Mouse (Mus musculus): ENCODE data around the gene Adm.

Adm gene

DNA sequence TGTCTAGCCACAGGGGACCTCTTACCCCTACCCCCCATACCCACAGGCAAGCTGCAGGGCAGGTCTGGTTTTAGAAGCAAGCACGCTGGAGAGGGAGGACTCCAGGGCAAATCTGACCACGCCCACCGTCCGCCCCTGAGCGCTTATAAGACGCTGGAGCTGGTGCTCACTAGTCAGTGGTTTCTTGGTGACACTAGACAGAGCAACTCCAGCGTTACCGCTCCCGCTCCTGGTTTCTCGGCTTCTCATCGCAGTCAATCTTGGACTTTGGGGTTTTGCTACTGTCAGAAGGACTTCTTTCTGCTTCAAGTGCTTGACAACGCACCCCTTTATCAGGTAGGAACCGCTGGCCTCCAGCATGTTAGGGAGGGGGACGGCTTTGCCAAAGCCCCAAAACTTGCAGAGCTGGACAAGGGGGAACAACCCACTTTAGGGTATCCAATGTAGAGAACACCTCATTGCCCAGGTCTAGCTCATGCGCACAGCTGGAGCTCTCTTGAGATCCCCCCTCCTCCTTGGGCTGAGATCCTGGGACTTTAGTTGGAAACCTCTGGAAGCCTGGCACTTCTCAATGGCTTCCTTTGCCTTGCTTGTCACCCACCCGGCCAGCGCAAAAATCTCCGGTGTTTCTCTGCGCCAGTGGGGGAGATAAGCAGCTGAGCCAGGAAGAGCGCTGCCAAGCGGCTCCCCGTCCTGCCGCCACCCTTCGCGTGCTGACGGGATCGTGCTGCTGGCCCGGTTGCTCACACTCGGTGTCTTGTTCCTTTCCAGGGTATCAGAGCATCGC is at the start of gene Adm:
Adm (plus strand) TSS at position 176 of the 787 bp plus-strand sequence.
- no peak for DNase-seq (ENCODE audit: low read depth)

DNA sequence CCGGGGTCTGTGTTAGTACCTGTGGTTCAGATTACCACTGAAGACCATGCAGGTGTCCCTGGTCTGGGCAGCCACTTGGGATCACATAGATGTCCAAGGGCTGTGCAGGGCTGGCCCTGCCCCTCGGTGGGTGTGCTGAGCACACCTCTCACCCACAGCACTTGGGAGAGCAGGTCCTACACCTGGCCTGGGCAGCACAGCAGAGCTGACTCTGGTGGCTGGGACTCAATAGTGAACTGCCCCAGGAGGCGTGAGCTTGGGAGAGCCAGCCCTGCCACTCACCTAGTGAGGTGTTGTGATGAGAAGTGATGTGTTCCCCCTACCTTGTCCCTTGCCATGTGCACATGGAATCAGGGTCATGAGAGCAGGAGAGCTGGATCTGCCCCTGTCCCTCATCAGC is 43.8 kb upstream of the Adm start:
- DNase-seq (ENCODE audit: low read depth): no peak

DNA sequence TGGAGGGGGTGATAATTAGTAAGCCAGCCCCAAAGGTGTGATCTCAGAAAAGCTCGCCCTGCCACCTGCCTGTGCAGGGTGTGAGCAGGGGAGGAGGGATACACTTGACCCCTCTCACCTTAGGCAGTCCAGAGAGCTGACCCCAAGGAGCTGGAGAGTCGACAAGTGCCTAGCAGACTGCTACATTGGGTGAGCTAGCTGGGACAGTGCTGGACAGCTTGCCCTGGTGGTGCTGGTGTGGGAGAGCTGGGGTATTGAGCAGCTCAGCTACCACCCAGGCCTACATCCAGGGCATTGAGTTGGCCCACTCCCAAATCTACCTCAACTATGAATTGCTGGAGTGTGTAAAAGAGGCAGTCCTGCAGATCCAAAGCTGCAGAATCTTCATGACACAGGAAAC is 43.3 kb upstream of the Adm start:
- DNase-seq (ENCODE audit: low read depth): no peak

DNA sequence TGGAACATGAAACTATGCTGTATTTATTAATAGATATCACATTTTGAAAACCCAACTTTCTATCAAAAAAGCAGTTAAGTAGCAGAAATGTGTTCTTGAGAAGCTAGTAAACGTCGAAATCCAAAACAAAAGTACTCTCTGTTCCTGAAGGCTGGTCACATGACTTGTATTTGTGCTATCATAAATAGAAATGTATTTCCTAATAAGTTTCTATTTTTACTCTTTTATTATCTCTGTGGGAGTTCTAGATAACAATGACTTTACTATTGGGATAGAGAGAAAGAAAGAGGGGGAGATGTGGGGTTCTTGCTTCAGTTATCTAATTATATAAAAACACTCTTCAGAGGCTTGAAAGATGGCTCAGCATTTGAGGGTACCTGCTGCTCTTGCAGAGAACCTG is 42.2 kb upstream of the Adm start:
- DNase-seq (ENCODE audit: low read depth): no peak

GRCm38 (mm10) chr7:110587721-110588120 is 39.7 kb upstream of the Adm start:
- no peak for DNase-seq (ENCODE audit: low read depth)

DNA sequence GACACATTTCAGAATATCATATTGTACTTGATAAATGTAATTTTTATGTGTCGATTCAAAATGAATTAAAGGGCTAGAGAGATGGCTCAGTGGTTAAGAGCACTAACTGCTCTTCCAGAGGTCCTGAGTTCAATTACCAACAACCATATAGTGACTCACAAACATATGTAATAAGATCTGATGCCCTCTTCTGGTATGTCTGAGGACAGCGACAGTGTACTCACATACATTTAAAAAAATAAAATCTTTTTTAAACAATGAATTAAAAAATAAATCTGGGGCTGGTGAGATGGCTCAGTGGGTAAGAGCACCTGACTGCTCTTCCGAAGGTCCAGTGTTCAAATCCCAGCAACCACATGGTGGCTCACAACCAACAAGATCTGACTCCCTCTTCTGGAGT is 33.5 kb upstream of the Adm start:
- peak; percentile 38 for DNase-seq (ENCODE audit: low read depth)

DNA sequence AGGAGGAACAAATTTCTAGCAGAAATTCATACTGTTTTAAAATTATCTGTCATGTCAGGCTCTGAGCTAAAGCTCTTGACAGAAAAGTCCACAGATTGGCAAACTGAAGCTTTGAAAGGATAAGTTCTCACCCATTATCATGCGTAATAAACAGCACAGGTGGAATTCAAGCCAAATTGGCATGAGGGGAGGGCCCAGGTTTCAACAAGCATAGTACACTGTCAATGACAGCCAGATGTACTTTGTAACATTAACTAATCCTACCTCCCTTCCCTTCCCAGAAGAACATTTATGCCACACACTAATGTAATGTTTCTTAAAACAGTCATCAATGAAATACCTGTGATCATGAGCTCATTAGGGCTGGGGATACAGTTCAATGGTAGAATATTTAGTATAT is 30.3 kb upstream of the Adm start:
- no peak for DNase-seq (ENCODE audit: low read depth)

- DNase-seq (ENCODE audit: low read depth): no peak
Observed at GRCm38 (mm10) chr7:110605476-110605875, 22.0 kb upstream of the Adm start.

GRCm38 (mm10) chr7:110606906-110607305 is 20.6 kb upstream of the Adm start:
- no peak for DNase-seq (ENCODE audit: low read depth)

DNA sequence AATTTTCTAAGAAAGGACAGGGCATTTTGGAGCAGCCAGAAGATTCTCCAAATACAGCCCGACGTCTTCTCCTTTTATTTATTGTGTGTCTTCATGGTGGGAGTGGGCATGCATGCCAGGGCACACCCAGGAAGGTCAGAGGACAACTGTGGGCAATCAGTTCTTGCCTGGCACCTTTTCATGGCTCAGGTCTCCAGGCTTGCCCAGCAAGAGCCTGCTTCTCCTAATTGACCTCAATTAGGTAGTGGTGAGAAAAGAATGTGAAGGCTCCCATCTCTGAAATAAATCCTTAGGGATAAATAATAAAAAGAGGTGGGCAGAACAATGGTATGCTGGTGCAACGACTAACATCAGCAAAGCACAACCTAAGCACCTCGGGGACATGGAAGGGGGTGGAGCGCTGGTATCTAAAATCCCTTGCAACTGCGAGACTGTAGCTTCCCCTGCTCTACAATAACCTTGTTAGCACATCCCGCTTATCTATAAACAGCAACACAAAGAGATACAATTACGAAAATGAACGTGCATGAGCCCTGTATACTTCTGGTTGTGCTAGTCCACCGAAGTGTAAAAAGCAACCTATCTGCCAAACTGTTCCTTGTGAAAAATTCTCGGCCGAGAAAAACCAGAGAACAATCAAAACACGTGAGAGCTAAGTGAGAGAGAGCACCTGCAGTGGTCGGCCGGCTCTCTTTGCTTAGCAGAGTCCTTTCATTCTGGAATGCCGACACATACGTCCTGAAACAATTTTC is 13.9 kb upstream of the Adm start:
- DNase-seq (ENCODE audit: low read depth): no peak

DNA sequence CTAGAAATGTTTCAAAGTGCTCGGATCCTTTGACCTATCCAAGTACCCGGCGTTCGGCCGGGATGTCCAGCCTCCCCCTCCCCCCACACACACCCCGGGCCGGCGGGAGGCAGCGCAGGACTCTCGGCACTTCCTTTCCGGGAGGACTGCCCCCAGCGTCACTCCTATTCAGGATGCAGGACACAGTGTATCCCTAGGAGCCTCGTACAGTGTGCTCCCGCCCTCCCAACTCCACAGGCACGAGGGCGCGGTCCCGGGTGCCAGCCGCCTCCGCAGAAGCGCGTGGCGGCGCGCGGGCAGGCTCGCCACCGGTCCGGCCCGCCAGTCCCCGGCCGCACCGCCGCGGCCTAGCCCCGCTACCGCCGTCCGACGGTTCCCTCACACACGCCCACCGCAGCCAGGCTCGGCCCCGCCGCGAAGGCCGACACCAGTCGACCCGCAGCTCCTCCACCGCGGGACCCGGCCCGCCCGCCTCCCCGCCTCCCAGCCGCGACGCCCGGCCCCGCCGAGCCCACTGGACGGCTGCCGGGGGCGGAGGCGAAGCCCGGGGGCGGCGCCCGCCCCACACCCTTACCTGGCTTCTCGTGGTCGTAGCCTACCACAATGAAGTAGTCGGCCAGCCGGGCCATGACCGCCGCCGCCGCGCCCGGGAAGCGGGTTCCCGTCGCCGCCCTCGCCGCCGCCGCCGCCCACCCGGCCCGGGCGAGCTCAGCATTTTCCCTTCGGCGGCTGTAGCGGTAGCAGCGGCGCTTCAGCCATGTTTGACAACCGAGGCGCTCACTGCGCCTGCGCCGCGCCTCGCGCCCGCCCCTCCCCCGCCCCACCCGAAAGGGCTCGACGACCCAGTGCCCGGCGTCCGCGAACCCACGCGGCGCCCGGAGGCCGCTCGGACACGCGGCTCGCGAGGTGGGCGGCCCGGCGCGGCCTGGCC is 13.1 kb upstream of the Adm start, which contains the start of gene Sbf2:
Sbf2 (minus strand) TSS at position 790 of the 931 bp plus-strand sequence.
- DNase-seq (ENCODE audit: low read depth): no peak

DNA sequence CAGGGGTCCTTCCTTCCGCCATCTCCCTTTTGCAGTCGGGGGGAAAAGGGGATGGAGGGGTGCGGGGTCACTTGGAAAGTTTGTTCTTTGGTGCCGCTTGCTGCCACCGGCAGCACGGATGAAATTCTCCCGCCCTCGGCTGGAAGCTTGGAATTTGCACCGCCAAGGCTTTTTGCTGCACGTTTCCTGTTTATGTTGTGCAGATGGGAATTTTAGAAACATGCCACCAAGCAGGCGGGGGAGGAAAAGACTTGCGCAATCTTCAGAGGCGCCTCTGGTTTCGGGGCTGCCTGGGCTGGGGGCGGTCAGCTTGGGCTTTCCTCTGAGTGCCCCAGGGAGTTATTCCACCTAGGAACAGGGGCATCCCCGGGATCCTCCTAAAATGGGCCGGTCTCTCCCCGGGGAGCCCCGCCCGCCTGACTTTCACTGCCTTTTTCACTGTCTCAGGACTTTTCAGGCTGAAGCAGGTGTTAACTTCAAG is 12.3 kb upstream of the Adm start:
- DNase-seq (ENCODE audit: low read depth): no peak

DNA sequence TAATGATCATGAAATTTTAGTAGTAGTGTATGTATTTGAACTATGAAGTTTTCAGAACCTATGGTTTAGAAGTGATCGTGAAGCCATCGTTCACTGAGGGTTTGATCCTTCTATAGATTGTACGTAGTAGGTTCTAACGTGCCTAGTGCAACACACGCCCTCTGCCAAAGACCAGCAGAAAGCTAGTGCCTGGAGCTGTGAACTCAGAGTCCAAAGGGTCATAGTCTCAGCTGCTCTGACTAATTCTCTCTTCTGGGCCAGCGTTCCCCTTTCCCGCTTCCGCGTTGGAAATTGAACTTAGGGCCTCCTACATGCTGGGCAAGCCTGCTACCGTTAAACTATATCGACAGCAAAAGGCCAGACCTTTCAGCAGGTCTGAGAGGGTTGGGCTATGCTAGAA is 11.7 kb upstream of the Adm start:
- no peak for DNase-seq (ENCODE audit: low read depth)

DNA sequence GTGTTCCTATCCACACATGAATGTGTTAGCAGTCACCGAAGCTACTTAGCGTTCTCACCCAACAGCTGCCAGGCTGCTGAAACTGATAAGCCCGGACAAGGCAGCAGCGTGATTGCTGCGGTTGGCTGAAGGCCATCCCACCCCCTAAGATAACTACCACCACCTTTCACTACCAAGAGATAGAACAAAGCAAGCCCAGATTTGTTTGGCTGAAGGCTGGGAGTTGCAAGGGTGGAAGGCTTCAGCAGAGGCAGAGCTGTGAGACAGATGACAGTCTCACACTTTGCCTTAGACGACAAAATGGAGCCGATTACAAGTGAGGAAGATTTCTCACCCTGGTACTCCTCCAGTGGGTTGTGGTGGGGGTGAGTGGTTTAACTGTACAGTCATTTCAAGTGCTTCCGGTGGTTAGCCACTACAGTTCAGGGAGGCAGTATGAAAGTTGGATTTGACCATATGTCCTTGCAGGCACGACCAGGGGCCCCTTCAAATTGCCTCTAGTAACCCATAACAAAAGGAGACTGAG is 8.3 kb upstream of the Adm start:
- DNase-seq (ENCODE audit: low read depth): peak; percentile 93

DNA sequence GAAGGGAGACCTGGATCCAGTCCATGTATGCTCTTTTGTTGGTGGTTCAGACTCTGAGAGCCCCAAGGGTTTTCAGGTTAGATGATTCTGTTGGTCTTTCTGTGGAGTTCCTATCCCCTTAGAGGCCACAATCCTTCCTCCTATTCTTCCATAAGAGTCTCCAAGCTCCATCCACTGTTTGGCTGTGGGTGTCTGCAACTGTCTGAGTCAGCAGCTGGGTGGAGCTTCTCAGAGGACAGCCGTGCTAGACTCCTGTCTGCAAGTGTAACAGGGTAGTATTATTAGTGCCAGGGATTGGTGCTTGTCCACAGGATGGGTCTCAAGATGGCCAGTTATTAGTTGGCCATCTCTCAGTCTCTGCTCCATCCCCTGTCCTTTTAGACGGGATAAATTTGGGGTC is 3.4 kb upstream of the Adm start:
- DNase-seq (ENCODE audit: low read depth): no peak

DNA sequence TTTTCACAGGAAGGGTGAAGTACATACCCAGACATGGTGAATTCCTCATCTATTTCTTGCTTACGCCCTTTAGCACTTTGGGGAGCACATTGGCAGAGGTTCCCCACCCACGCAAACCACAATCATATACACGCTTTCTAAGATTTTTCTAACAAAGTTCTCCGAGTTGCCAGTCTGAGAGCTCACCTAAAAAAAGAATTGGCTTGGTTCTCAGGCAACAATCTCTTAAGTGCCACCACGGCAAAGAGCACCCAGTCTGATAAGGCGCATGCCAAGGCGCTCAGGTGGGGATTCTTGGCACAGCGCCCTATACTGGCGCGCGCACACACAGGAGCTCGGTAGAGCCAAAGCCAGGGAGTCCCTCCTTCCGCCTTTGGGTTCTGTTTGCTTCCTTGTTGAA is 2.5 kb upstream of the Adm start:
- DNase-seq (ENCODE audit: low read depth): no peak

DNA sequence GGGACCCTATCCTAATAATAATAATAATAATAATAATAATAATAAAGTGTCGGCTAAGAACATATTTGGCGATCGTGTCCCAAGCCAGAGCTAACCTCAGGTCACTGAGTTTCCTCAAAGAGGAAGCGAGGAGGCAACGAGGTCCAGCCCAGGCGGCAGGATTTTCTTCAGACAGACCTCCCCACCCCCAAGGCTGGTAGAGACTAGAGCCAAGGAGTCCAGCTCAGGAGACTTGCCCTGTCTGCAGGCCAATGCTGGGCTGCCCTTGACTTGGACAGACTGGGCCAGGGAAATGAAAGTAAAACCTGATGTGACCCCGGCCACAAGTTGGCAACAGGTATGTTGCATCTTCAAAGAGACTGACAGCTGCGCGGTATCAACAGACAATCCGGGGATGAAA is 2.0 kb upstream of the Adm start:
- no peak for DNase-seq (ENCODE audit: low read depth)

- DNase-seq (ENCODE audit: low read depth): no peak
Observed at GRCm38 (mm10) chr7:110626186-110627098, 1.0 kb upstream of the Adm start.

GRCm38 (mm10) chr7:110627099-110627482 is 370 bp upstream of the Adm start:
- no peak for DNase-seq (ENCODE audit: low read depth)

DNA sequence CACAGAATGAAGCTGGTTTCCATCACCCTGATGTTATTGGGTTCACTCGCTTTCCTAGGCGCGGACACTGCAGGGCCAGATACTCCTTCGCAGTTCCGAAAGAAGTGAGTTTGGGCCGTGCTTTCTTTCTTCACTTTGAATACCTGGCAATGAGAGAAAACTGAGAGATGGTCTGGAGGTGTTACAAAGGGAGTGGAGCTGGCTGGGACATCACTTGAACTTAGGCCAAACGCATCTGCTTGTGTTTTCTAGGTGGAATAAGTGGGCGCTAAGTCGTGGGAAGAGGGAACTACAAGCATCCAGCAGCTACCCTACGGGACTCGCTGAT is 776 bp downstream of the Adm start:
- no peak for DNase-seq (ENCODE audit: low read depth)

Measured in 416B (cell line).